9 mouse cellular contexts compared by ENCODE assay signal in the genomic region with DNA sequence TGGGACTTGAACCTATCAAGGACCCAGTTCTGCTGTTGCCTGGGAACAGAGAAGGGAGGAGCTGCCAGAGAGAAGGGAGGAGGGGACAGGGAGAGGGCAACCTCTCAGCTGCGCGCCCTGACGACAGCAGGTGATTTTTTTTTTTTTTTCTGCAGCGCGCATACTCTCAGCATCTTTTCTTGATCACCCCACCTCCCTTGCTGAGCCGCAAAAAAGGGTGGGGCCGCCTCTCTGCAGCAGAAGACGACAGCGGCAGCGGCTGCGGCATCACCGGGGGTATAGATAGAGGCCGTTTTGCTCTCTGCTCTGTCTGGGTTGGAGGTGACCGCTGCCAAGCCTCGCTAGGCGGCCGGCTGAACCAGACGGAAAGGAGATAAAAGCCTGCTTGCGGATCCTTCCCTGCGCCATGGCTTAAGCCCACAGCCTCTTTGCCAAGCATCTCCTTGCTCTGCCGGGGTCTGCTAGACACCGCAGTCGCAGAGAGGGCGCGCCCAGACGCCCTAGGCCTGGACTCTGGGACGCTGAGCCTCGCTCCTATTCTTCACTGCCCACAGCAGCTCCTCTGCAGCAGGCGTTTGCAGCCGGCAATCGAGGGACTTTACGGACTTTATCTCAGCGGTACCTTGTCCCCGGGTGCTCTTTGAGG. TPM values are rescaled to one million over a fixed set of nuclear protein-coding genes. Genes with fewer than 3 reads are reported as not detected.
A peak's percentile ranks its signal among the peaks of the same experiment; 100 is the strongest.
DNase-seq lines count a peak whose midpoint lies in the region; ATAC-seq and TF ChIP-seq lines count a peak whose summit lies in the region.
"Had no signal": no experiment of that assay in that cellular context is flagged by ENCODE, and none has a peak within 500 bp of the region (broad histone marks: within the 10 kb centered on the region; RNA-seq: fewer than 3 reads in every experiment).

A gene (plus strand): TSS at position 197 of the 646 bp plus-strand sequence.

- peak; percentile 27 for DNase-seq in gastrocnemius, adult 2 months
- DNase-seq in gastrocnemius, postnatal 25 days, result no peak
- DNase-seq in MN1 (ENCODE audit: low spot score), result peak; percentile 88
- DNase-seq in embryo, embryonic 10.5 days (ENCODE audit: low spot score), result peak; percentile 70
- DNase-seq in limb, embryonic 11.5 days (ENCODE audit: low spot score), result peak; percentile 47
- no peak for DNase-seq in gastrocnemius, postnatal 10 days

- no peaks in the 10 kb centered on the region; the same call in 1 of the 2 replicates for H3K36me3 ChIP-seq in hindbrain, embryonic 13.5 days
- no peaks in the 10 kb centered on the region for H3K36me3 ChIP-seq in limb, embryonic 11.5 days (ENCODE audit: control insufficient read depth, insufficient read depth, low read length)
- H3K36me3 ChIP-seq in midbrain, embryonic 16.5 days (ENCODE audit: control insufficient read depth, insufficient read depth, low read length), result no peaks in the 10 kb centered on the region

- intact Hi-C loops in gastrocnemius, adult 2 months (cut with DNase I), result no loop called here

- peak within 1 kb of the TSS; percentile 96 for H3K9ac ChIP-seq in hindbrain, embryonic 13.5 days
- H3K9ac ChIP-seq in limb, embryonic 11.5 days (ENCODE audit: low read length), result peak within 1 kb of the TSS; percentile 58
- peak within 1 kb of the TSS; percentile 88 for H3K9ac ChIP-seq in midbrain, embryonic 16.5 days (ENCODE audit: low read depth, low read length)

- WGBS in hindbrain, embryonic 13.5 days, result under 1% methylated on average over 34 of the region's 34 CpGs
- WGBS in limb, embryonic 11.5 days, result under 1% methylated on average over 34 of the region's 34 CpGs
- WGBS in midbrain, embryonic 16.5 days, result 0% methylated on average over 34 of the region's 34 CpGs

- TF ChIP-seq CTCF in gastrocnemius, adult 2 months (IDR thresholded peaks at IDR 0.05), result no peak

- peak within 1 kb of the TSS; percentile 98 for H3K4me2 ChIP-seq in hindbrain, embryonic 13.5 days
- H3K4me2 ChIP-seq in limb, embryonic 11.5 days (ENCODE audit: low read depth, severe bottlenecking), result peak within 1 kb of the TSS; percentile 100
- peak within 1 kb of the TSS; percentile 71 for H3K4me2 ChIP-seq in midbrain, embryonic 16.5 days (ENCODE audit: low read length)

- peaks cover 42% of the 10 kb centered on the region for H3K4me1 ChIP-seq in hindbrain, embryonic 13.5 days (replicated peaks)
- H3K4me1 ChIP-seq in limb, embryonic 11.5 days (ENCODE audit: control insufficient read depth, insufficient read depth, low read length), result peaks cover 16% of the 10 kb centered on the region
- peaks cover 23% of the 10 kb centered on the region for H3K4me1 ChIP-seq in midbrain, embryonic 16.5 days (ENCODE audit: control insufficient read depth, insufficient read depth, low read length)

- ATAC-seq in hindbrain, embryonic 13.5 days (ENCODE audit: low FRiP score), result peak; percentile 81
- ATAC-seq in limb, embryonic 11.5 days (ENCODE audit: insufficient number of reproducible peaks, low FRiP score, low TSS enrichment, low read depth), result no peak; the same call in 1 of the 2 replicates
- ATAC-seq in midbrain, embryonic 16.5 days, result peak; percentile 78

- peak within 1 kb of the TSS; percentile 74 for H3K27ac ChIP-seq in gastrocnemius, adult 2 months
- H3K27ac ChIP-seq in hindbrain, embryonic 13.5 days, result peak within 1 kb of the TSS; percentile 99
- H3K27ac ChIP-seq in limb, embryonic 11.5 days (replicated peaks; ENCODE audit: low read depth, low read length), result no peak within 1 kb of the TSS
- H3K27ac ChIP-seq in midbrain, embryonic 16.5 days (ENCODE audit: low read length), result peak within 1 kb of the TSS; percentile 98

- H3K4me3 ChIP-seq in gastrocnemius, adult 2 months, result peak within 1 kb of the TSS; percentile 82
- peak within 1 kb of the TSS; percentile 92 for H3K4me3 ChIP-seq in hindbrain, embryonic 13.5 days
- H3K4me3 ChIP-seq in limb, embryonic 11.5 days (ENCODE audit: low read depth, low read length), result peak within 1 kb of the TSS; percentile 59
- peak within 1 kb of the TSS; percentile 92 for H3K4me3 ChIP-seq in midbrain, embryonic 16.5 days (ENCODE audit: low read depth, low read length)

- no peaks in the 10 kb centered on the region for H3K27me3 ChIP-seq in hindbrain, embryonic 13.5 days
- peaks cover 49% of the 10 kb centered on the region for H3K27me3 ChIP-seq in limb, embryonic 11.5 days (ENCODE audit: control insufficient read depth, insufficient read depth, low read length)
- no peaks in the 10 kb centered on the region; the same call in 1 of the 2 replicates for H3K27me3 ChIP-seq in midbrain, embryonic 16.5 days (ENCODE audit: control insufficient read depth, insufficient read depth, low read depth, low read length)

- H3K9me3 ChIP-seq in hindbrain, embryonic 13.5 days, result no peaks in the 10 kb centered on the region
- no peaks in the 10 kb centered on the region for H3K9me3 ChIP-seq in limb, embryonic 11.5 days (ENCODE audit: control insufficient read depth, low read length)
- no peaks in the 10 kb centered on the region for H3K9me3 ChIP-seq in midbrain, embryonic 16.5 days (replicated peaks; ENCODE audit: control insufficient read depth, low read length, poor library complexity, severe bottlenecking)

RNA-seq across cellular contexts. Expression of the gene that starts here (rescaled TPM):
- 1 to 10 TPM; 2.6 to 5.2 TPM for total RNA-seq in gastrocnemius, adult 2 months (2021)
- total RNA-seq in gastrocnemius, postnatal 25 days (2021), result 1 to 10 TPM; 3.1 to 3.4 TPM
- 104 and 106 TPM in 2 replicates for polyA plus RNA-seq in hindbrain, embryonic 13.5 days (2015; fragmentation: Nextera tagmentation; extraction: Ambion mirVana)
- 4.1 and 4.7 TPM in 2 replicates for polyA plus RNA-seq in limb, embryonic 11.5 days (2014; fragmentation: Nextera tagmentation; extraction: Ambion mirVana)
- polyA plus RNA-seq in midbrain, embryonic 16.5 days (2015; fragmentation: Nextera tagmentation; extraction: Ambion mirVana), result 140 and 155 TPM in 2 replicates
- total RNA-seq in gastrocnemius, postnatal 10 days (2021), result 1 to 10 TPM; 5.6 to 7.0 TPM
- total RNA-seq: liver, adult 2 months had no signal

Comparison
In these comparisons a context has a peak if more than half of its experiments do, and no peak if none do; other contexts are left out.
1. RNA of the gene that starts here (polyA plus RNA-seq): 140 to 155 TPM in midbrain, embryonic 16.5 days and 104 to 106 TPM in hindbrain, embryonic 13.5 days; 4.1 to 4.7 TPM in limb, embryonic 11.5 days; every median in the first group is over 10 times any median in the second.
2. DNase-seq: peak in gastrocnemius, adult 2 months (single experiment), MN1 (single experiment), embryo, embryonic 10.5 days (single experiment) and limb, embryonic 11.5 days (single experiment); none in gastrocnemius, postnatal 25 days (single experiment) and gastrocnemius, postnatal 10 days (single experiment).
3. Peak in every context shown above with its lines, with median percentiles within 50 percentile points of each other: H3K4me3 ChIP-seq, H3K4me2 ChIP-seq and H3K9ac ChIP-seq.